Mouse (Mus musculus) myocyte (in vitro differentiated cells): ENCODE measurements around the gene Cacna1d. TPM values are rescaled to one million over a fixed set of nuclear protein-coding genes. Genes with fewer than 3 reads are reported as not detected.

Source experiments
- H3K27me3 ChIP-seq: one replicate; pipeline ENCODE4 v1.6.1; 2011; ENCODE audit not compliant: control insufficient read depth, insufficient read depth, insufficient read length
- H3K36me3 ChIP-seq: one replicate; pipeline ENCODE4 v1.6.1; 2011; ENCODE audit not compliant: control insufficient read depth, insufficient read depth
- H3K4me2 ChIP-seq: one replicate; pipeline ENCODE4 v1.6.1; 2011; ENCODE audit warnings: low read depth, control low read depth
- H3K4me3 ChIP-seq: one replicate; pipeline ENCODE4 v1.5.1; 2011; ENCODE audit warnings: mild to moderate bottlenecking, control low read depth, moderate library complexity
- H3K79me2 ChIP-seq: one replicate; pipeline ENCODE4 v1.6.1; 2011; ENCODE audit not compliant: control insufficient read depth, insufficient read depth
- H3ac ChIP-seq: one replicate; pipeline ENCODE4 v1.6.1; 2011; ENCODE audit not compliant: control insufficient read depth, insufficient read length
- CEBPB ChIP-seq: IDR thresholded peaks from 2 replicates; pipeline ENCODE4 v1.6.1; 2011; ENCODE audit warnings: mild to moderate bottlenecking, moderate library complexity; ENCODE audit not compliant: poor library complexity, insufficient read depth, severe bottlenecking
- E2F4 ChIP-seq: IDR thresholded peaks from one replicate; pipeline ENCODE4 v1.6.1; 2011; ENCODE audit warnings: mild to moderate bottlenecking, control low read depth, moderate library complexity; ENCODE audit not compliant: insufficient read depth
- MAX ChIP-seq: IDR thresholded peaks from one replicate; pipeline ENCODE4 v1.6.1; 2011; ENCODE audit warnings: low read depth, mild to moderate bottlenecking, control low read depth
- MYOD1 ChIP-seq, 3 experiments: IDR thresholded peaks; one replicate each; pipeline ENCODE4 v1.6.1; 2011; ENCODE audit warnings: control low read depth in 2 of 3, low read depth in 2 of 3, mild to moderate bottlenecking in 2 of 3, moderate library complexity in 1 of 3; ENCODE audit not compliant: insufficient read length in 2 of 3, control insufficient read depth in 1 of 3
- MYOG ChIP-seq, 3 experiments: IDR thresholded peaks; one replicate each; pipeline ENCODE4 v1.6.1; 2011; ENCODE audit warnings: control low read depth in 2 of 3, low read depth in 2 of 3, mild to moderate bottlenecking in 2 of 3; ENCODE audit not compliant: insufficient read length in 2 of 3, control insufficient read depth in 1 of 3, insufficient read depth in 1 of 3
- POLR2A ChIP-seq: IDR thresholded peaks from one replicate; pipeline ENCODE4 v1.6.1; 2011; ENCODE audit warnings: low read depth, mild to moderate bottlenecking, control low read depth, moderate library complexity; ENCODE audit not compliant: insufficient read length
- POLR2AphosphoS2 ChIP-seq: IDR thresholded peaks from one replicate; pipeline ENCODE4 v1.6.1; 2011; ENCODE audit warnings: low read depth, control low read depth; ENCODE audit not compliant: insufficient read length
- REST ChIP-seq: IDR thresholded peaks from one replicate; pipeline ENCODE4 v1.6.1; 2011; ENCODE audit warnings: mild to moderate bottlenecking, control low read depth, moderate library complexity; ENCODE audit not compliant: insufficient read depth, insufficient read length
- SRF ChIP-seq: IDR thresholded peaks from one replicate; pipeline ENCODE4 v1.6.1; 2011; ENCODE audit warnings: low read depth; ENCODE audit not compliant: control insufficient read depth, insufficient read length
- TCF12 ChIP-seq: IDR thresholded peaks from one replicate; pipeline ENCODE4 v1.6.1; 2011; ENCODE audit warnings: mild to moderate bottlenecking, control low read depth; ENCODE audit not compliant: poor library complexity, insufficient read depth, severe bottlenecking
- TCF3 ChIP-seq: IDR thresholded peaks from one replicate; pipeline ENCODE4 v1.6.1; 2011; ENCODE audit warnings: low read depth, control low read depth; ENCODE audit not compliant: insufficient read length
- USF1 ChIP-seq: IDR thresholded peaks from one replicate; pipeline ENCODE4 v1.6.1; 2011; ENCODE audit warnings: low read depth, mild to moderate bottlenecking, control low read depth, moderate library complexity
- polyA plus RNA-seq: library from polyadenylated mRNA; unstranded; fragments of >200 nt; fragmentation: generic; extraction: Trizol; gene quantifications from one replicate; pipeline ENCODE4 v1.2.1, GENCODE M21; 2012; ENCODE audit warnings: missing spikeins

The Cacna1d gene
- polyA plus RNA-seq, 1 experiment: not detected

GRCm38 (mm10) chr14:30272976-30273375 lies 218.3 kb downstream of the Cacna1d start:
- Histone ChIP-seq H3K27me3 (peaks cover 39% of the 10 kb centered on the region), H3K36me3 (no peaks in the 10 kb centered on the region), H3K79me2 (no peaks in the 10 kb centered on the region), H3K4me3 (no peak overlapping the region), H3ac (no peak overlapping the region), H3K4me2 (no peak overlapping the region)
- TF ChIP-seq MYOD1 (IDR thresholded peaks at IDR 0.05; ENCODE audit: control insufficient read depth in 1 of 3, insufficient read length in 2 of 3, low read depth in 2 of 3) (no peak), REST (no peak)

- Histone ChIP-seq H3K4me2 (no peak overlapping the region), H3K4me3 (no peak overlapping the region), H3K79me2 (no peaks in the 10 kb centered on the region), H3K36me3 (no peaks in the 10 kb centered on the region), H3ac (no peak overlapping the region), H3K27me3 (peaks cover 41% of the 10 kb centered on the region)
- no peak for TF ChIP-seq USF1
- TF ChIP-seq MYOG (IDR thresholded peaks at IDR 0.05; ENCODE audit: control insufficient read depth in 1 of 3, insufficient read depth in 1 of 3, insufficient read length in 2 of 3, low read depth in 2 of 3): no peak
- TF ChIP-seq POLR2A: no peak
- TF ChIP-seq MYOD1 (IDR thresholded peaks at IDR 0.05; ENCODE audit: control insufficient read depth in 1 of 3, insufficient read length in 2 of 3, low read depth in 2 of 3): no peak
- no peak for TF ChIP-seq TCF12
- TF ChIP-seq CEBPB: no peak
- no peak for TF ChIP-seq MAX
- no peak for TF ChIP-seq SRF
- TF ChIP-seq POLR2AphosphoS2: no peak
Measured at GRCm38 (mm10) chr14:30272523-30272922, 218.7 kb downstream of the Cacna1d start.

DNA sequence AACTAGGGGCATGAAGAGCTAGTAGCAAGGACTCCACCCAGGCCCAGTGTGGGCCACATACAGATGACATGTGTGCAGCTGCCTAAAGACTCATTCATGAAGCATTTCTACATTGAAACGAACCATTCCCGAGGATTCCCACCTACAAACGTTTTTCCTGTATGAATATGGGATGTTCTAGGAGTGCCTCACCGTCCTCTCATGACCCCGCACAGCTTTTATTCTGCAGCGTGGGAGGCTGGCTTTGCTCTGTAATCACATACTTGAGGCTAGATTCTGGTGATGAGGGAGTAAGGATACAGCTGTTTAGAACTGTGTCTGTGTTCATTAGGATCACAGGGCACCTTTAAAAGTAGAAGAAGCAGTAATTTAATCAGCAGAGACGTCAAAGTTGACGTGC lies 219.4 kb downstream of the Cacna1d start:
- no peak overlapping the region for H3K4me3 ChIP-seq
- no peaks in the 10 kb centered on the region for H3K79me2 ChIP-seq
- TF ChIP-seq SRF (no peak), TCF3 (no peak), USF1 (no peak), CEBPB (no peak), TCF12 (no peak), POLR2A (no peak), POLR2AphosphoS2 (no peak), MAX (no peak), E2F4 (no peak)
- no peak overlapping the region for H3ac ChIP-seq
- H3K36me3 ChIP-seq: no peaks in the 10 kb centered on the region
- peaks cover 40% of the 10 kb centered on the region for H3K27me3 ChIP-seq
- no peak overlapping the region for H3K4me2 ChIP-seq

GRCm38 (mm10) chr14:30270350-30270749 lies 220.9 kb downstream of the Cacna1d start:
- no peak overlapping the region for H3K4me2 ChIP-seq
- TF ChIP-seq SRF: no peak
- no peak for TF ChIP-seq USF1
- no peak for TF ChIP-seq CEBPB
- no peak for TF ChIP-seq MAX
- no peak for TF ChIP-seq TCF12
- TF ChIP-seq MYOG (IDR thresholded peaks at IDR 0.05; ENCODE audit: control insufficient read depth in 1 of 3, insufficient read depth in 1 of 3, insufficient read length in 2 of 3, low read depth in 2 of 3): no peak
- no peak for TF ChIP-seq REST
- H3K79me2 ChIP-seq: no peaks in the 10 kb centered on the region
- no peak overlapping the region for H3K4me3 ChIP-seq
- H3K36me3 ChIP-seq: no peaks in the 10 kb centered on the region
- H3ac ChIP-seq: no peak overlapping the region
- H3K27me3 ChIP-seq: peaks cover 30% of the 10 kb centered on the region

- H3K79me2 ChIP-seq: no peaks in the 10 kb centered on the region
- peaks cover 16% of the 10 kb centered on the region for H3K27me3 ChIP-seq
- no peak overlapping the region for H3K4me3 ChIP-seq
- no peak for TF ChIP-seq TCF3
- TF ChIP-seq CEBPB: no peak
- no peak for TF ChIP-seq MYOG (IDR thresholded peaks at IDR 0.05; ENCODE audit: control insufficient read depth in 1 of 3, insufficient read depth in 1 of 3, insufficient read length in 2 of 3, low read depth in 2 of 3)
- TF ChIP-seq E2F4: no peak
- TF ChIP-seq MAX: no peak
- no peak for TF ChIP-seq MYOD1 (IDR thresholded peaks at IDR 0.05; ENCODE audit: control insufficient read depth in 1 of 3, insufficient read length in 2 of 3, low read depth in 2 of 3)
- TF ChIP-seq USF1: no peak
- no peak for TF ChIP-seq POLR2AphosphoS2
- TF ChIP-seq SRF: no peak
- TF ChIP-seq TCF12: no peak
- no peaks in the 10 kb centered on the region for H3K36me3 ChIP-seq
- H3ac ChIP-seq: no peak overlapping the region
- H3K4me2 ChIP-seq: no peak overlapping the region
Measured at GRCm38 (mm10) chr14:30265728-30266127, 225.5 kb downstream of the Cacna1d start.
